Mouse (Mus musculus) limb, embryonic 14.5 days (tissue): Measurements from ENCODE around the gene Fgd6. TPM values are rescaled to one million over a fixed set of nuclear protein-coding genes. Genes with fewer than 3 reads are reported as not detected.

ENCODE experiments used
- ATAC-seq: fragments of 200-750 bp; cut with Nextera tagmentation; 2 replicates; pipeline ENCODE4 v1.8.0; 2017; ENCODE audit warnings: low read depth, moderate number of reproducible peaks, moderate TSS enrichment; ENCODE audit not compliant: low FRiP score
- DNase-seq: peaks from one replicate; pipeline ENCODE4 v3.0.0-alpha.2; 2015; ENCODE audit warnings: low spot score
- H3K27ac ChIP-seq: fragments of 300-500 bp; sonication (generic); replicated peaks from 2 replicates; pipeline ENCODE4 v1.5.1; 2014; ENCODE audit warnings: low read depth, mild to moderate bottlenecking, low read length, moderate library complexity, mixed read lengths
- H3K27me3 ChIP-seq: fragments of 300-500 bp; sonication (generic); 2 replicates; pipeline ENCODE4 v1.6.1; 2014; ENCODE audit warnings: low read length, mixed read lengths; ENCODE audit not compliant: control insufficient read depth, insufficient read depth
- H3K36me3 ChIP-seq: fragments of 300-500 bp; sonication (generic); 2 replicates; pipeline ENCODE4 v1.6.1; 2014; ENCODE audit warnings: mild to moderate bottlenecking, low read length, moderate library complexity, mixed read lengths; ENCODE audit not compliant: control insufficient read depth, insufficient read depth
- H3K4me1 ChIP-seq: fragments of 300-500 bp; sonication (generic); 2 replicates; pipeline ENCODE4 v1.6.1; 2014; ENCODE audit warnings: antibody characterized with exemption, low read length, mixed read lengths; ENCODE audit not compliant: control insufficient read depth, insufficient read depth
- H3K4me2 ChIP-seq: fragments of 300-500 bp; sonication (generic); replicated peaks from 2 replicates; pipeline ENCODE4 v1.6.1; 2014; ENCODE audit warnings: low read depth, mild to moderate bottlenecking, low read length, moderate library complexity; ENCODE audit not compliant: severe bottlenecking
- H3K4me3 ChIP-seq: fragments of 300-500 bp; sonication (generic); replicated peaks from 2 replicates; pipeline ENCODE4 v1.5.1; 2014; ENCODE audit warnings: low read length
- H3K9ac ChIP-seq: fragments of 300-500 bp; sonication (generic); 2 replicates; pipeline ENCODE4 v1.6.1; 2014; ENCODE audit warnings: mild to moderate bottlenecking, low read depth, low read length, moderate library complexity; ENCODE audit not compliant: severe bottlenecking
- H3K9me3 ChIP-seq: fragments of 300-500 bp; sonication (generic); 2 replicates; pipeline ENCODE4 v1.6.1; 2016; ENCODE audit warnings: low read length; ENCODE audit not compliant: control insufficient read depth
- POLR2A ChIP-seq: fragments of 200-500 bp; IDR thresholded peaks from 2 replicates; pipeline ENCODE4 v1.8.0; 2012; ENCODE audit warnings: inconsistent platforms, mild to moderate bottlenecking, moderate library complexity, borderline replicate concordance; ENCODE audit not compliant: insufficient read depth, insufficient read length; ENCODE audit errors: extremely low read depth
- WGBS: fragments of 180-500 bp; shearing (Covaris S2); extraction: QIAGEN DNeasy Blood & Tissue Kit; methylation state at CpG from one replicate; pipeline ENCODE4 v1.1.7; 2014; 5-methylcytosine and 5-hydroxymethylcytosine counted together
- polyA plus RNA-seq, 2 experiments: library from polyadenylated mRNA; depleted of rRNA in 1 of 2; stranded (reverse) in 1 of 2; unstranded in 1 of 2; fragments of >200 nt; fragmentation: Nextera tagmentation in 1 of 2; extraction: Ambion mirVana in 1 of 2; gene quantifications; 2 replicates each; pipeline versions ENCODE4 v1.2.1 to v1.2.3; 2012 to 2014

The Fgd6 gene
- polyA plus RNA-seq, 2 experiments: 3.2 to 5.5 TPM

GRCm38 (mm10) chr10:94093534-94093933 is 57.7 kb downstream of the Fgd6 start:
- Histone ChIP-seq H3K27me3 (no peaks in the 10 kb centered on the region), H3K27ac (no peak overlapping the region), H3K36me3 (0 out of 2 replicates have a peak, but pooled peaks cover 4% of the 10 kb centered on the region), H3K4me1 (0 out of 2 replicates have a peak, but pooled peaks cover 3% of the 10 kb centered on the region), H3K4me3 (no peak overlapping the region), H3K4me2 (no peak overlapping the region), H3K9me3 (peaks cover 4% of the 10 kb centered on the region; the same call in 1 of the 2 replicates), H3K9ac (no peak overlapping the region)
- ATAC-seq: no peak
- TF ChIP-seq POLR2A: no peak
- WGBS: 73% methylated on average over 5 of the region's 5 CpGs
- DNase-seq: no peak

- Histone ChIP-seq H3K9me3 (peaks cover 4% of the 10 kb centered on the region; the same call in 1 of the 2 replicates), H3K36me3 (peaks cover 4% of the 10 kb centered on the region; the same call in 1 of the 2 replicates), H3K4me3 (no peak overlapping the region), H3K9ac (no peak overlapping the region), H3K4me1 (0 out of 2 replicates have a peak, but pooled peaks cover 3% of the 10 kb centered on the region), H3K27ac (no peak overlapping the region), H3K4me2 (no peak overlapping the region), H3K27me3 (no peaks in the 10 kb centered on the region)
- no peak for DNase-seq
- no peak for ATAC-seq
- 70% methylated on average over 17 of the region's 17 CpGs for WGBS
- no peak for TF ChIP-seq POLR2A
Measured at GRCm38 (mm10) chr10:94095743-94096465, 60.1 kb downstream of the Fgd6 start.

- no peak overlapping the region for H3K9ac ChIP-seq
- ATAC-seq (no peak), DNase-seq (no peak)
- H3K4me3 ChIP-seq: no peak overlapping the region
- no peak overlapping the region for H3K27ac ChIP-seq
- 90% methylated on average over 3 of the region's 3 CpGs for WGBS
- H3K36me3 ChIP-seq: no peaks in the 10 kb centered on the region; the same call in 1 of the 2 replicates
- H3K27me3 ChIP-seq: no peaks in the 10 kb centered on the region
- H3K9me3 ChIP-seq: no peaks in the 10 kb centered on the region
- TF ChIP-seq POLR2A: no peak
- H3K4me1 ChIP-seq: 0 out of 2 replicates have a peak, but pooled peaks cover 3% of the 10 kb centered on the region
- no peak overlapping the region for H3K4me2 ChIP-seq
Measured at GRCm38 (mm10) chr10:94097081-94097845, 61.5 kb downstream of the Fgd6 start.

- TF ChIP-seq POLR2A: no peak
- WGBS: 81% methylated on average over 3 of the region's 3 CpGs
- H3K27ac ChIP-seq: no peak overlapping the region
- no peak for DNase-seq
- ATAC-seq: no peak
- no peaks in the 10 kb centered on the region for H3K9me3 ChIP-seq
- no peak overlapping the region for H3K4me3 ChIP-seq
- H3K4me1 ChIP-seq: 0 out of 2 replicates have a peak, but pooled peaks cover 3% of the 10 kb centered on the region
- H3K9ac ChIP-seq: no peak overlapping the region
- H3K4me2 ChIP-seq: no peak overlapping the region
- no peaks in the 10 kb centered on the region for H3K27me3 ChIP-seq
- H3K36me3 ChIP-seq: no peaks in the 10 kb centered on the region; the same call in 1 of the 2 replicates
Measured at GRCm38 (mm10) chr10:94098100-94098499, 62.3 kb downstream of the Fgd6 start.

- TF ChIP-seq POLR2A: no peak
- H3K27me3 ChIP-seq: no peaks in the 10 kb centered on the region
- no peak overlapping the region for H3K9ac ChIP-seq
- 92% methylated on average over 10 of the region's 10 CpGs for WGBS
- 0 out of 2 replicates have a peak, but pooled peaks cover 11% of the 10 kb centered on the region for H3K36me3 ChIP-seq
- DNase-seq (no peak), ATAC-seq (no peak)
- no peak overlapping the region for H3K4me3 ChIP-seq
- 0 out of 2 replicates have a peak, but pooled peaks cover 2% of the 10 kb centered on the region for H3K4me1 ChIP-seq
- no peak overlapping the region for H3K27ac ChIP-seq
- no peak overlapping the region for H3K4me2 ChIP-seq
- no peaks in the 10 kb centered on the region for H3K9me3 ChIP-seq
Measured at GRCm38 (mm10) chr10:94105498-94105897, 69.7 kb downstream of the Fgd6 start.
